Mouse (Mus musculus): ENCODE results near the gene Pip4k2a. TPM values are rescaled to one million over a fixed set of nuclear protein-coding genes. Genes with fewer than 3 reads are reported as not detected.

Gene Pip4k2a
- total and polyA plus RNA-seq, 3 experiments, result 6.6 to 52.9 (median 20.8) TPM

- TF ChIP-seq IRF4 (IDR thresholded peaks at IDR 0.05; ENCODE audit: low read depth, low read length), result no peak
Measured at GRCm38 (mm10) chr2:18959008-18959407, 38.9 kb downstream of the Pip4k2a start (continued).

GRCm38 (mm10) chr2:18958501-18958900 lies 39.4 kb downstream of the Pip4k2a start:
- Histone ChIP-seq H3K27ac (ENCODE audit: insufficient read depth, low read depth) (peak overlapping the region; percentile 51), H3K9me3 (replicated peaks; ENCODE audit: low read length) (no peaks in the 10 kb centered on the region), H3K4me3 (replicated peaks in 1 of 3; ENCODE audit: low read depth in 2 of 3, low read length in 2 of 3, poor library complexity in 1 of 3) (peak overlapping the region in 2 of 3 experiments; percentile 6 to 7), H3K4me2 (ENCODE audit: insufficient read depth, low read depth, poor library complexity, severe bottlenecking) (peak overlapping the region; percentile 57), H3K79me2 (replicated peaks; ENCODE audit: control insufficient read depth, extremely low read depth, insufficient read depth, poor library complexity, severe bottlenecking) (no peaks in the 10 kb centered on the region), H3K9ac (ENCODE audit: insufficient read depth, low read depth) (peak overlapping the region; percentile 29), H3K27me3 (replicated peaks) (no peaks in the 10 kb centered on the region), H3K36me3 (replicated peaks in 1 of 2; ENCODE audit: control insufficient read depth in 1 of 2, insufficient read depth in 1 of 2, low read length in 1 of 2) (peaks cover 0 to 13% of the 10 kb centered on the region in 2 experiments), H3K4me1 (ENCODE audit: control insufficient read depth in 1 of 2, insufficient read depth in 2 of 2) (peaks cover 19 to 95% of the 10 kb centered on the region in 2 experiments)
- peak; percentile 77 for DNase-seq (ENCODE audit: extremely low read depth)
- TF ChIP-seq JUND (conservative IDR thresholded peaks at IDR 0.05; ENCODE audit: low read depth, low read length) (peak; percentile 86), MAFK (IDR thresholded peaks at IDR 0.05; ENCODE audit: insufficient replicate concordance, low read length) (peak; percentile 83), ELF1 (IDR thresholded peaks at IDR 0.05; ENCODE audit: low read depth, low read length) (no peak), RCOR1 (conservative IDR thresholded peaks at IDR 0.05; ENCODE audit: low read depth, low read length) (0 out of 2 replicates have a peak, but pooled peaks have one; percentile 59), RAD21 (IDR thresholded peaks at IDR 0.05; ENCODE audit: low read depth, low read length) (no peak), GABPA (IDR thresholded peaks at IDR 0.05; ENCODE audit: insufficient replicate concordance, low read depth, low read length) (no peak), NRF1 (IDR thresholded peaks at IDR 0.05; ENCODE audit: low read depth, low read length) (no peak), ZNF384 (IDR thresholded peaks at IDR 0.05; ENCODE audit: low read depth, low read length) (peak; percentile 51; the same call in 1 of the 2 replicates), SIN3A (IDR thresholded peaks at IDR 0.05; ENCODE audit: low read length) (peak; percentile 71; the same call in 1 of the 2 replicates), NELFE (IDR thresholded peaks at IDR 0.05; ENCODE audit: low read depth, low read length) (no peak), TCF12 (IDR thresholded peaks at IDR 0.05; ENCODE audit: low read depth, low read length) (0 out of 2 replicates have a peak, but pooled peaks have one; percentile 48), MEF2A (IDR thresholded peaks at IDR 0.05; ENCODE audit: borderline replicate concordance, low read depth, low read length) (peak; percentile 45; the same call in 1 of the 2 replicates), ZKSCAN1 (IDR thresholded peaks at IDR 0.05; ENCODE audit: borderline replicate concordance, low read depth, low read length) (no peak), IRF4 (IDR thresholded peaks at IDR 0.05; ENCODE audit: low read depth, low read length) (peak; percentile 72), POLR2AphosphoS2 (IDR thresholded peaks at IDR 0.05; ENCODE audit: low read depth, low read length) (no peak), JUN (IDR thresholded peaks at IDR 0.05; ENCODE audit: insufficient read depth, low read depth, low read length) (peak; percentile 65), BHLHE40 (IDR thresholded peaks at IDR 0.05; ENCODE audit: low read depth, low read length) (0 out of 2 replicates have a peak, but pooled peaks have one; percentile 39), CHD2 (IDR thresholded peaks at IDR 0.05; ENCODE audit: low read length) (no peak), USF1 (IDR thresholded peaks at IDR 0.05; ENCODE audit: low read depth, low read length) (no peak), TBP (conservative IDR thresholded peaks at IDR 0.05; ENCODE audit: low read depth, low read length) (no peak), ETS1 (conservative IDR thresholded peaks at IDR 0.05; ENCODE audit: low read depth, low read length) (peak; percentile 85), EP300 (IDR thresholded peaks at IDR 0.05; ENCODE audit: low read length) (peak; percentile 94), KAT2A (IDR thresholded peaks at IDR 0.05; ENCODE audit: insufficient replicate concordance, low read length) (no peak), MXI1 (IDR thresholded peaks at IDR 0.05; ENCODE audit: low read depth, low read length) (no peak), MAZ (IDR thresholded peaks at IDR 0.05; ENCODE audit: low read depth, low read length) (no peak)
- dilution Hi-C loops (cut with MboI; ENCODE audit: extremely low pct_ligation_motif_present, extremely low pct_unique_long_range_greater_than_20kb, low sequenced_read_pairs) (no loop called here), in situ Hi-C loops (cut with MboI; ENCODE audit: low pct_ligation_motif_present, low pct_unique_long_range_greater_than_20kb, low sequenced_read_pairs) (no loop called here)

All from CH12.LX (cell line).